Comparison of ENCODE assay signal across 23 mouse cellular contexts in genomic region chr3:63351680-63352260, GRCm38 (mm10).
DNase-seq lines count a peak whose midpoint lies in the region; ATAC-seq and TF ChIP-seq lines count a peak whose summit lies in the region.
"Had no signal": no experiment of that assay in that cellular context is flagged by ENCODE, and none has a peak within 500 bp of the region (broad histone marks: within the 10 kb centered on the region; RNA-seq: fewer than 3 reads in every experiment).

No protein-coding gene starts in this region.

- H3K27ac ChIP-seq in kidney, embryonic 15.5 days: peak overlapping the region; percentile 70; the same call in 1 of the 2 replicates
- H3K27ac ChIP-seq in lung, embryonic 14.5 days (ENCODE audit: low read depth): no peak overlapping the region
- H3K27ac ChIP-seq in embryonic fibroblast, embryonic 13.5 days (ENCODE audit: insufficient read depth, low read length): peak overlapping the region; percentile 47; the same call in 1 of the 2 replicates
- H3K27ac ChIP-seq: embryonic facial prominence, embryonic 15.5 days; forebrain, embryonic 12.5 days; heart, adult 2 months; heart, embryonic 15.5 days; hindbrain, embryonic 13.5 days; hindbrain, postnatal 0 days had no signal

- no peak for TF ChIP-seq POLR2A in lung, adult 2 months (IDR thresholded peaks at IDR 0.05; ENCODE audit: borderline replicate concordance, extremely low read depth, low read depth, low read length)
- no peak for TF ChIP-seq POLR2A in embryonic fibroblast, embryonic 13.5 days (IDR thresholded peaks at IDR 0.05; ENCODE audit: low read depth, low read length)

- no peak overlapping the region for H3K4me3 ChIP-seq in kidney, embryonic 15.5 days (replicated peaks)
- H3K4me3 ChIP-seq in lung, embryonic 14.5 days (ENCODE audit: low read depth, low read length): no peak overlapping the region
- H3K4me3 ChIP-seq in lung, adult 2 months (replicated peaks; ENCODE audit: extremely low read depth, low read depth, low read length): no peak overlapping the region
- H3K4me3 ChIP-seq in embryonic fibroblast, embryonic 13.5 days (ENCODE audit: insufficient read depth, low read length): no peak overlapping the region
- H3K4me3 ChIP-seq: embryonic facial prominence, embryonic 15.5 days; forebrain, embryonic 12.5 days; heart, adult 2 months; heart, embryonic 15.5 days; hindbrain, embryonic 13.5 days had no signal

- peaks cover 6% of the 10 kb centered on the region; the same call in 1 of the 2 replicates for H3K36me3 ChIP-seq in kidney, embryonic 15.5 days
- no peaks in the 10 kb centered on the region for H3K36me3 ChIP-seq in lung, embryonic 14.5 days (ENCODE audit: insufficient read depth)
- H3K36me3 ChIP-seq: forebrain, embryonic 12.5 days; heart, embryonic 15.5 days; hindbrain, embryonic 13.5 days had no signal

- H3K4me1 ChIP-seq in kidney, embryonic 15.5 days: no peaks in the 10 kb centered on the region
- no peaks in the 10 kb centered on the region for H3K4me1 ChIP-seq in lung, embryonic 14.5 days (ENCODE audit: insufficient read depth)
- no peaks in the 10 kb centered on the region for H3K4me1 ChIP-seq in lung, adult 2 months (ENCODE audit: control insufficient read depth, insufficient read depth, low read length)
- H3K4me1 ChIP-seq in embryonic fibroblast, embryonic 13.5 days (ENCODE audit: control insufficient read depth, insufficient read depth, low read length): peaks cover 6% of the 10 kb centered on the region
- H3K4me1 ChIP-seq: embryonic facial prominence, embryonic 15.5 days; forebrain, embryonic 12.5 days; heart, embryonic 15.5 days; hindbrain, embryonic 13.5 days had no signal

- no peak overlapping the region for H3K4me2 ChIP-seq in kidney, embryonic 15.5 days
- H3K4me2 ChIP-seq in lung, embryonic 14.5 days: no peak overlapping the region
- H3K4me2 ChIP-seq: embryonic facial prominence, embryonic 15.5 days; forebrain, embryonic 12.5 days; heart, embryonic 11.5 days; heart, embryonic 15.5 days; hindbrain, embryonic 13.5 days had no signal

- TF ChIP-seq CTCF in lung, embryonic 14.5 days (IDR thresholded peaks at IDR 0.05; ENCODE audit: low read depth): no peak
- no peak for TF ChIP-seq CTCF in lung, adult 2 months (IDR thresholded peaks at IDR 0.05; ENCODE audit: insufficient read depth, low read length)
- no peak for TF ChIP-seq CTCF in embryonic fibroblast, embryonic 13.5 days (IDR thresholded peaks at IDR 0.05; ENCODE audit: borderline replicate concordance, insufficient read depth, low read length)

- ATAC-seq in kidney, embryonic 15.5 days (replicated peaks; ENCODE audit: low FRiP score): no peak; the same call in 1 of the 2 replicates
- no peak for ATAC-seq in lung, embryonic 14.5 days (ENCODE audit: insufficient read depth)
- ATAC-seq: activated CD4-positive, CD25-positive, alpha-beta regulatory T cell, adult 4 months; forebrain, embryonic 16.5 days; hindbrain, postnatal 0 days had no signal

- H3K9ac ChIP-seq in kidney, embryonic 15.5 days: no peak overlapping the region
- no peak overlapping the region for H3K9ac ChIP-seq in lung, embryonic 14.5 days
- H3K9ac ChIP-seq: embryonic facial prominence, embryonic 15.5 days; forebrain, embryonic 12.5 days; heart, embryonic 15.5 days; hindbrain, embryonic 13.5 days had no signal

- H3K9me3 ChIP-seq in kidney, embryonic 15.5 days (replicated peaks): no peaks in the 10 kb centered on the region
- H3K9me3 ChIP-seq in lung, embryonic 14.5 days (ENCODE audit: low read depth, low read length): no peaks in the 10 kb centered on the region
- H3K9me3 ChIP-seq: embryonic facial prominence, embryonic 15.5 days; forebrain, embryonic 12.5 days; heart, embryonic 15.5 days; hindbrain, embryonic 13.5 days had no signal

- 69% methylated on average over 1 of the region's 1 CpGs for WGBS in kidney, embryonic 15.5 days
- 79% methylated on average over 1 of the region's 1 CpGs for WGBS in lung, embryonic 14.5 days
- WGBS in lung, adult 2 months: 77% methylated on average over 1 of the region's 1 CpGs

- H3K27me3 ChIP-seq in kidney, embryonic 15.5 days: no peaks in the 10 kb centered on the region
- H3K27me3 ChIP-seq in lung, embryonic 14.5 days (ENCODE audit: insufficient read depth, low read length): no peaks in the 10 kb centered on the region
- H3K27me3 ChIP-seq: embryonic facial prominence, embryonic 15.5 days; forebrain, embryonic 12.5 days; heart, embryonic 15.5 days; hindbrain, embryonic 13.5 days had no signal

- DNase-seq in kidney, postnatal 36 days: no peak
- DNase-seq in lung, embryonic 14.5 days: peak; percentile 3
- no peak for DNase-seq in lung, adult 2 months
- DNase-seq in 3T3-L1 (ENCODE audit: low read depth, low spot score): peak; percentile 80
- no peak for DNase-seq in right cerebral cortex, postnatal 4 days
- no peak for DNase-seq in gastrocnemius, adult 8-10 months (ENCODE audit: low spot score in 2 of 2)
- DNase-seq: adrenal gland, postnatal 14 days; cerebellum, adult 11-12 months; cerebellum, adult 9-10 months; cerebellum, postnatal 36 days; gastrocnemius, postnatal 14 days; heart, adult 2 months; heart, postnatal 14 days had no signal

Comparison
In these comparisons a context has a peak if more than half of its experiments do, and no peak if none do; other contexts are left out.
1. DNase-seq: peak in lung, embryonic 14.5 days (single experiment) and 3T3-L1 (single experiment); none in kidney, postnatal 36 days (0 of 2), lung, adult 2 months (single experiment), right cerebral cortex, postnatal 4 days (single experiment) and gastrocnemius, adult 8-10 months (0 of 2).